In the genomic region with DNA sequence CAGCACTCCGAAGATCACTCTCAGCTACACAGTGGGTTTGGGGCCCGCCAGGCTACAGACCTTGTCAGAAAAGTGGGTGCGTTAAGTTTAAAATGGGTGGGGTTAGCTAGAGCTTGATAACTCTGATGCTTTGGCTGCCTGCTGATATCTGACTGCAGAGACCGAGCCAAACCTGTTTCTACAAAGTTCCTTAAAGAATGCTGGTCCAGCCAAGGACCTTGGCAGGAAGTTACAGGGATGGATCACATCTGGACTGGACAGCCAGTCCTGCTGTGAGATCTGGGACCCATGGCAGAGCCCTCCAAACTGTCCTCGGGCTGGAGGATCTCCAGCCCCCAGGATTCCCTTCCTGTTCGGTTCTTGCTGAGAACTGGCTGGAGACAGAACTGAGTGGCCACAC, we compare ENCODE assay signal across 9 mouse cellular contexts. TPM values are rescaled to one million over a fixed set of nuclear protein-coding genes. Genes with fewer than 3 reads are reported as not detected.
A peak's percentile ranks its signal among the peaks of the same experiment; 100 is the strongest.
DNase-seq lines count a peak whose midpoint lies in the region; ATAC-seq and TF ChIP-seq lines count a peak whose summit lies in the region.
"Had no signal": no experiment of that assay in that cellular context is flagged by ENCODE, and none has a peak within 500 bp of the region (broad histone marks: within the 10 kb centered on the region; RNA-seq: fewer than 3 reads in every experiment).

No protein-coding gene starts in this region.

- no peak overlapping the region for H3K4me3 ChIP-seq in heart, embryonic 11.5 days (ENCODE audit: low read depth, low read length)
- no peak overlapping the region for H3K4me3 ChIP-seq in spleen, adult 2 months (ENCODE audit: extremely low read depth, insufficient read depth, insufficient read length)
- 0 out of 2 replicates have a peak overlapping the region, but pooled peaks have one; percentile 1 for H3K4me3 ChIP-seq in liver, embryonic 12.5 days
- H3K4me3 ChIP-seq in stomach, postnatal 0 days (ENCODE audit: low read depth, low read length) = no peak overlapping the region

- H3K4me2 ChIP-seq in heart, embryonic 11.5 days = no peak overlapping the region
- peak overlapping the region; percentile 38 for H3K4me2 ChIP-seq in liver, embryonic 12.5 days
- peak overlapping the region; percentile 15; the same call in 1 of the 2 replicates for H3K4me2 ChIP-seq in stomach, postnatal 0 days (replicated peaks; ENCODE audit: low read depth)

- no peak for TF ChIP-seq EP300 in stomach, postnatal 0 days (optimal IDR thresholded peaks at IDR 0.05)

- no peak for ATAC-seq in heart, embryonic 11.5 days (replicated peaks; ENCODE audit: insufficient number of reproducible peaks, low FRiP score, low TSS enrichment)
- ATAC-seq in liver, embryonic 12.5 days = no peak
- peak; percentile 38 for ATAC-seq in stomach, postnatal 0 days (ENCODE audit: low FRiP score, low TSS enrichment)

- H3K9ac ChIP-seq in heart, embryonic 11.5 days (ENCODE audit: low read depth, low read length) = no peak overlapping the region
- H3K9ac ChIP-seq in liver, embryonic 12.5 days = no peak overlapping the region
- 0 out of 2 replicates have a peak overlapping the region, but pooled peaks have one; percentile 9 for H3K9ac ChIP-seq in stomach, postnatal 0 days (ENCODE audit: low read length)

- 34% methylated on average over 6 of the region's 6 CpGs for WGBS in heart, embryonic 11.5 days (ENCODE audit: insufficient replicate concordance)
- WGBS in spleen, adult 2 months = 71% methylated on average over 6 of the region's 6 CpGs
- 25% methylated on average over 6 of the region's 6 CpGs for WGBS in liver, embryonic 12.5 days (ENCODE audit: insufficient replicate concordance)
- 19% methylated on average over 6 of the region's 6 CpGs for WGBS in stomach, postnatal 0 days

- H3K4me1 ChIP-seq in heart, embryonic 11.5 days (ENCODE audit: control insufficient read depth, insufficient read depth, low read length) = peaks cover 27% of the 10 kb centered on the region
- H3K4me1 ChIP-seq in spleen, adult 2 months (ENCODE audit: control insufficient read depth, insufficient read depth, insufficient read length) = no peaks in the 10 kb centered on the region
- peaks cover 47% of the 10 kb centered on the region for H3K4me1 ChIP-seq in liver, embryonic 12.5 days
- peaks cover 13% of the 10 kb centered on the region for H3K4me1 ChIP-seq in stomach, postnatal 0 days (replicated peaks; ENCODE audit: control insufficient read depth, insufficient read depth)

- H3K36me3 ChIP-seq in heart, embryonic 11.5 days (ENCODE audit: control insufficient read depth, insufficient read depth, low read length) = no peaks in the 10 kb centered on the region
- H3K36me3 ChIP-seq in spleen, adult 2 months (ENCODE audit: control insufficient read depth, insufficient read depth, low read length) = no peaks in the 10 kb centered on the region
- no peaks in the 10 kb centered on the region for H3K36me3 ChIP-seq in liver, embryonic 12.5 days
- no peaks in the 10 kb centered on the region for H3K36me3 ChIP-seq in stomach, postnatal 0 days (ENCODE audit: control insufficient read depth, insufficient read depth, low read length)

- TF ChIP-seq POLR2A in spleen, adult 2 months (IDR thresholded peaks at IDR 0.05; ENCODE audit: low read depth, low read length) = no peak

- peak; percentile 97 for DNase-seq in heart, adult 11 months
- DNase-seq in spleen, adult 2 months (ENCODE audit: low read depth in 1 of 2, low spot score in 2 of 2) = no peak
- DNase-seq in spleen, adult 18-20 months = no peak
- peak; percentile 54 for DNase-seq in stomach, postnatal 0 days (ENCODE audit: low spot score)
- DNase-seq in layer of hippocampus, postnatal 10 days (ENCODE audit: low spot score in 2 of 2) = no peak
- no peak for DNase-seq in thymus, postnatal 25 days
- DNase-seq: B cell, adult 2 months had no signal

- no peak overlapping the region; the same call in 1 of the 2 replicates for H3K27ac ChIP-seq in heart, embryonic 11.5 days (ENCODE audit: low read depth, low read length)
- peak overlapping the region; percentile 7; the same call in 1 of the 2 replicates for H3K27ac ChIP-seq in spleen, adult 2 months (ENCODE audit: insufficient read depth, low read length)
- H3K27ac ChIP-seq in liver, embryonic 12.5 days = peak overlapping the region; percentile 56
- H3K27ac ChIP-seq in stomach, postnatal 0 days (replicated peaks) = peak overlapping the region; percentile 86

- no peaks in the 10 kb centered on the region for H3K9me3 ChIP-seq in heart, embryonic 11.5 days (replicated peaks; ENCODE audit: control insufficient read depth, low read length)
- H3K9me3 ChIP-seq in liver, embryonic 12.5 days (replicated peaks) = no peaks in the 10 kb centered on the region
- no peaks in the 10 kb centered on the region for H3K9me3 ChIP-seq in stomach, postnatal 0 days (ENCODE audit: control insufficient read depth, low read length)

- no peak for TF ChIP-seq CTCF in spleen, adult 2 months (IDR thresholded peaks at IDR 0.05; ENCODE audit: extremely low read depth, insufficient read depth, insufficient read length, insufficient replicate concordance)
- no peak for TF ChIP-seq CTCF in stomach, postnatal 0 days (IDR thresholded peaks at IDR 0.05; ENCODE audit: low read depth)

- no peaks in the 10 kb centered on the region for H3K27me3 ChIP-seq in heart, embryonic 11.5 days (ENCODE audit: control insufficient read depth, insufficient read depth, low read length)
- no peaks in the 10 kb centered on the region for H3K27me3 ChIP-seq in spleen, adult 2 months (ENCODE audit: control insufficient read depth, insufficient read depth, low read length)
- peaks cover 55% of the 10 kb centered on the region for H3K27me3 ChIP-seq in liver, embryonic 12.5 days (replicated peaks)
- no peaks in the 10 kb centered on the region for H3K27me3 ChIP-seq in stomach, postnatal 0 days (ENCODE audit: control insufficient read depth, insufficient read depth, low read length)

RNA-seq across cellular contexts. Expression of gene Tmem51, which starts 18.3 kb away (rescaled TPM):
- polyA plus RNA-seq in heart, embryonic 11.5 days (2014; fragmentation: Nextera tagmentation; extraction: Ambion mirVana) = 21.9 and 23.4 TPM in 2 replicates
- 21.0 and 22.2 TPM in 2 replicates for polyA plus RNA-seq in spleen, adult 2 months (2012; rRNA removed)
- polyA plus RNA-seq in liver, embryonic 12.5 days (2016; fragmentation: Nextera tagmentation; extraction: Ambion mirVana) = 14.0 and 15.5 TPM in 2 replicates
- 79.0 and 90.0 TPM in 2 replicates for polyA plus RNA-seq in stomach, postnatal 0 days (2015; fragmentation: Nextera tagmentation; extraction: Ambion mirVana)
- total RNA-seq in layer of hippocampus, postnatal 10 days (2021) = 1 to 10 TPM; 7.7 TPM

RNA-seq across cellular contexts. Expression of gene Fhad1, which starts 51.0 kb away (rescaled TPM):
- polyA plus RNA-seq in heart, embryonic 11.5 days (2014; fragmentation: Nextera tagmentation; extraction: Ambion mirVana) = 3.8 and 7.1 TPM in 2 replicates
- 0.12 and 0.21 TPM in 2 replicates for polyA plus RNA-seq in spleen, adult 2 months (2012; rRNA removed)
- 0.61 and 0.96 TPM in 2 replicates for polyA plus RNA-seq in liver, embryonic 12.5 days (2016; fragmentation: Nextera tagmentation; extraction: Ambion mirVana)
- 4.9 and 6.0 TPM in 2 replicates for polyA plus RNA-seq in stomach, postnatal 0 days (2015; fragmentation: Nextera tagmentation; extraction: Ambion mirVana)
- 1 to 10 TPM; 2.1 to 3.5 TPM for total RNA-seq in layer of hippocampus, postnatal 10 days (2021)

Comparison
In these comparisons a context has a peak if more than half of its experiments do, and no peak if none do; other contexts are left out.
1. DNase-seq: peak in heart, adult 11 months (single experiment) and stomach, postnatal 0 days (single experiment); none in spleen, adult 2 months (0 of 2), spleen, adult 18-20 months (0 of 2), layer of hippocampus, postnatal 10 days (0 of 2) and thymus, postnatal 25 days (single experiment).